Mouse (Mus musculus): ENCODE results near the gene Agap1. TPM values are rescaled to one million over a fixed set of nuclear protein-coding genes. Genes with fewer than 3 reads are reported as not detected.

The Agap1 gene
- polyA plus RNA-seq (2016; fragmentation: Nextera tagmentation; extraction: Ambion mirVana), result 18.6 and 27.2 TPM in 2 replicates

GRCm38 (mm10) chr1:89454196-89455123 is at the start of gene Agap1:
Gene Agap1, plus strand, starts transcription at chr1:89454806.
- H3K27me3 ChIP-seq (ENCODE audit: insufficient read depth, poor library complexity, severe bottlenecking), result peaks cover 11% of the 10 kb centered on the region; the same call in 1 of the 2 replicates
- DNase-seq (ENCODE audit: low spot score), result peak; percentile 93
- WGBS, result under 1% methylated on average over 117 of the region's 118 CpGs
- peaks cover 13% of the 10 kb centered on the region; the same call in 1 of the 2 replicates for H3K9me3 ChIP-seq
- H3K36me3 ChIP-seq, result peaks cover 11% of the 10 kb centered on the region
- peaks cover 41% of the 10 kb centered on the region for H3K4me1 ChIP-seq (replicated peaks)
- H3K4me3 ChIP-seq, result peak within 1 kb of the TSS; percentile 89
- H3K27ac ChIP-seq, result peak within 1 kb of the TSS; percentile 97

GRCm38 (mm10) chr1:89405991-89406390 is 48.6 kb upstream of the Agap1 start:
- 67% methylated on average over 6 of the region's 6 CpGs for WGBS
- Histone ChIP-seq H3K4me1 (replicated peaks) (peaks cover 15% of the 10 kb centered on the region), H3K27ac (no peak overlapping the region), H3K36me3 (no peaks in the 10 kb centered on the region), H3K9me3 (peaks cover 9% of the 10 kb centered on the region; the same call in 1 of the 2 replicates), H3K27me3 (ENCODE audit: insufficient read depth, poor library complexity, severe bottlenecking) (peaks cover 40% of the 10 kb centered on the region), H3K4me3 (no peak overlapping the region)
- DNase-seq (ENCODE audit: low spot score), result peak; percentile 6

- 86% methylated on average over 8 of the region's 8 CpGs for WGBS
- peaks cover 44% of the 10 kb centered on the region for H3K27me3 ChIP-seq (ENCODE audit: insufficient read depth, poor library complexity, severe bottlenecking)
Observed at GRCm38 (mm10) chr1:89407986-89408385, 46.6 kb upstream of the Agap1 start.

DNA sequence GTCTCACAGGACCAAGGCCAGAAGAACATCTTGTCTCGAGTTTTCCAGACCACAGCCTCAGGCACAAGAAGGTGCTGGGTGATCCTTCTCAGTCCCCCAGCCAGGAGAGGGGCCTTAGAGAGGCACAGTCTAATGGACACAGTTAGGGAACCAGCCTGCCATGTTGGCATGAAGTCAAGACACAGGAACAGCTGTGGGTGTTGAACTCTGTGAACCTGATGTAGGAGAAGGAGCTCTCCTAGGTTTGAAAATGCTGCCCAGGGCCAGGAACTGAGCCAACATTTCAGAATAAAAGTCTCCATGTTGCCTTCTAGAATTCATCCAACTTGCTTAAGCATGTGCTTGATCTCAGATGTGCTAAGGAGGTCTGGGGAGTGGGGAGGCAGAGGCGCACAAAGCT is 41.5 kb upstream of the Agap1 start:
- WGBS, result 90% methylated on average over 2 of the region's 2 CpGs
- H3K36me3 ChIP-seq, result no peaks in the 10 kb centered on the region
- no peak overlapping the region for H3K4me3 ChIP-seq
- peaks cover 22% of the 10 kb centered on the region for H3K27me3 ChIP-seq (ENCODE audit: insufficient read depth, poor library complexity, severe bottlenecking)
- H3K4me1 ChIP-seq (replicated peaks), result peaks cover 19% of the 10 kb centered on the region
- H3K9me3 ChIP-seq, result 0 out of 2 replicates have a peak, but pooled peaks cover under 1% of the 10 kb centered on the region
- no peak for DNase-seq (ENCODE audit: low spot score)
- H3K27ac ChIP-seq, result no peak overlapping the region

More at GRCm38 (mm10) chr1:89407986-89408385, 46.6 kb upstream of the Agap1 start:
- no peak overlapping the region for H3K4me3 ChIP-seq
- no peaks in the 10 kb centered on the region for H3K36me3 ChIP-seq
- peaks cover 10% of the 10 kb centered on the region for H3K4me1 ChIP-seq (replicated peaks)
- no peak overlapping the region for H3K27ac ChIP-seq
- peaks cover 6% of the 10 kb centered on the region; the same call in 1 of the 2 replicates for H3K9me3 ChIP-seq
- DNase-seq (ENCODE audit: low spot score), result no peak

- peaks cover 22% of the 10 kb centered on the region for H3K27me3 ChIP-seq (ENCODE audit: insufficient read depth, poor library complexity, severe bottlenecking)
- H3K27ac ChIP-seq, result no peak overlapping the region
- H3K9me3 ChIP-seq, result no peaks in the 10 kb centered on the region
- no peaks in the 10 kb centered on the region for H3K36me3 ChIP-seq
- H3K4me3 ChIP-seq, result no peak overlapping the region
- H3K4me1 ChIP-seq (replicated peaks), result peaks cover 19% of the 10 kb centered on the region
- whole genome bisulfite sequencing, result 78% methylated on average over 9 of the region's 9 CpGs
- no peak for DNase-seq (ENCODE audit: low spot score)
Observed at GRCm38 (mm10) chr1:89414563-89414962, 40.0 kb upstream of the Agap1 start.

DNA sequence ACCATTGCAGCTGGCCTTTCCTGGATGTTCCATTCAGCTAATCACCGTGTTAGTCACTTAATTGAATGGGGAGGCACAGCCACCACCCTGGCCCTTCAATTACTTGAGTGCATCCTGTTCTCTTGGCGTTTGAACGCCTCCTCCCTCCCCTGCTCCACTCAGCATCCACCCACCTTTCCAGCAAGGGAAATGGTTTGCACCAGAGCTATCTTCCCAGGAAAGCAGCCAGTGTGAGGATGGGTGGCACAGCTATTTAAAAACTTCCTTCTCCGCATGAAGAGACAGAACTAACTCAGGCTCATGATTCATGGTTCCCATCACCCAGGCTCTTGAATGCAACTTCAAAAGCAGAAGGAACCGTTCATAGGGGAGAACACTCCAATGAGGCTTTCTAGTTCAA is 37.7 kb upstream of the Agap1 start:
- H3K36me3 ChIP-seq, result no peaks in the 10 kb centered on the region
- no peak overlapping the region for H3K4me3 ChIP-seq
- H3K9me3 ChIP-seq, result no peaks in the 10 kb centered on the region
- 61% methylated on average over 5 of the region's 5 CpGs for WGBS
- peaks cover 15% of the 10 kb centered on the region for H3K27me3 ChIP-seq (ENCODE audit: insufficient read depth, poor library complexity, severe bottlenecking)
- H3K4me1 ChIP-seq (replicated peaks), result peaks cover 26% of the 10 kb centered on the region
- DNase-seq (ENCODE audit: low spot score), result no peak
- H3K27ac ChIP-seq, result no peak overlapping the region

DNA sequence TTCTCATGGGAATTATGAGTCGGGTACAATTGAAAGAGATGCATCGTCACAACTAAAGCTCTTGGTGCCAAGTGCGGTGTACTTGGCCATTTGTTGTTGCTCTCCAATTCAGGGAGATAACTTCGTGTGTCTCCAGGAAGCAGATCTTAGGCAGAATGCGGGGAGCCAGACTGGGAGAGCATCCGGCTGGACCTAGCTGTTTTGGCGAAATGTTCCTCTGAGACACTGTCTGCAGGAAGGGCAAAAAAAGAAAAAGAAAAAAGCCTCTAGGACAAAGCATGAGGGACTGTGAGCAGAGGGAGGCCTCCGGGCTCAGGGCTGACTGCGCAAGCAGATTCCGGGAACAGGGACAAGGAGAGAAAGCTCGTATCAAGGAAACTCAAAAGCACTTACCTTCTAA is 34.0 kb upstream of the Agap1 start:
- H3K4me1 ChIP-seq (replicated peaks), result peaks cover 13% of the 10 kb centered on the region
- 77% methylated on average over 11 of the region's 11 CpGs for WGBS
- no peaks in the 10 kb centered on the region for H3K36me3 ChIP-seq
- no peaks in the 10 kb centered on the region for H3K9me3 ChIP-seq
- H3K4me3 ChIP-seq, result no peak overlapping the region
- H3K27me3 ChIP-seq (ENCODE audit: insufficient read depth, poor library complexity, severe bottlenecking), result 0 out of 2 replicates have a peak, but pooled peaks cover 4% of the 10 kb centered on the region
- H3K27ac ChIP-seq, result no peak overlapping the region
- DNase-seq (ENCODE audit: low spot score), result no peak

DNA sequence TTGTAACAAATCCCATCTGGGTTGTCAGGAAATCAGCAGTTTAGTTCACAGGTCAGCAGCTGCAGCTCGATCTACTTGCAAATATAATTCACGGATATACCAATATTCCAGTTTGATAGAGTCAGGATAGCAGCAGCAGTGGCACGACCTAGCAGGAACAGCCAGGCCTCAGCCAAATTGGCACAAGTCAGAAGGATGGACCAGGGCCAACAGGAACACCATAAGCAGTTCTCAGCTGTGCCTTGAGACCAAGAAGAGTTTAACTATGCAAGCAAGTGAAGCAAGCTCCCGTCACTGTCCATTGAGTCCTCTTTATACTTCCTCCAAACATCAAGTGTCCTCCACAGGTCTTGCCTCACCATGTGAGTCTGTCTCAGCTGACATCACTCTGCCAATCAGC is 33.2 kb upstream of the Agap1 start:
- H3K27me3 ChIP-seq (ENCODE audit: insufficient read depth, poor library complexity, severe bottlenecking), result 0 out of 2 replicates have a peak, but pooled peaks cover 3% of the 10 kb centered on the region
- no peak for DNase-seq (ENCODE audit: low spot score)
- no peak overlapping the region for H3K27ac ChIP-seq
- H3K36me3 ChIP-seq, result no peaks in the 10 kb centered on the region
- H3K4me3 ChIP-seq, result no peak overlapping the region
- 82% methylated on average over 4 of the region's 4 CpGs for WGBS
- H3K9me3 ChIP-seq, result no peaks in the 10 kb centered on the region
- peaks cover 12% of the 10 kb centered on the region for H3K4me1 ChIP-seq (replicated peaks)

DNA sequence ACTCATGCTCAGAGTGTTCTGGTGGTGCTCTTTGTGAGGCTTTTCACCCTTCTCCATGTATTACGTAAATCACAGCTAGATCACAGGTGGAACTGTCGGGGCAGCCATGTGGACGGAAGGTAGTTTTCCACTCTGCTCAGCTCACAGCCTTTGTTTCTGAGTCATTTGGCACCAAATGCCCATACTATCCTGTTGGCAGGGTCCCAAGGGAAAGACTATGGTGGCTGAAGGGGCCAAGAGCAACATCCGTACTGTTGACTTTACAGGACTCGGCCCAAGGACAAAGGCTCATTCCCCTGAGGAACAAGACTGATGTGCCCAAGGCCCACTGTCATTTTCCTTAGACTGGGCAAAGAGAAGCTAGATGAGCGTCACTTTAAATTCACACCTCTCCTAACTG is 30.0 kb upstream of the Agap1 start:
- Histone ChIP-seq H3K9me3 (0 out of 2 replicates have a peak, but pooled peaks cover 3% of the 10 kb centered on the region), H3K27me3 (ENCODE audit: insufficient read depth, poor library complexity, severe bottlenecking) (peaks cover 5% of the 10 kb centered on the region; the same call in 1 of the 2 replicates), H3K4me1 (replicated peaks) (peaks cover 7% of the 10 kb centered on the region; the same call in 1 of the 2 replicates), H3K27ac (no peak overlapping the region), H3K4me3 (no peak overlapping the region), H3K36me3 (no peaks in the 10 kb centered on the region)
- WGBS, result 89% methylated on average over 6 of the region's 6 CpGs
- no peak for DNase-seq (ENCODE audit: low spot score)

DNA sequence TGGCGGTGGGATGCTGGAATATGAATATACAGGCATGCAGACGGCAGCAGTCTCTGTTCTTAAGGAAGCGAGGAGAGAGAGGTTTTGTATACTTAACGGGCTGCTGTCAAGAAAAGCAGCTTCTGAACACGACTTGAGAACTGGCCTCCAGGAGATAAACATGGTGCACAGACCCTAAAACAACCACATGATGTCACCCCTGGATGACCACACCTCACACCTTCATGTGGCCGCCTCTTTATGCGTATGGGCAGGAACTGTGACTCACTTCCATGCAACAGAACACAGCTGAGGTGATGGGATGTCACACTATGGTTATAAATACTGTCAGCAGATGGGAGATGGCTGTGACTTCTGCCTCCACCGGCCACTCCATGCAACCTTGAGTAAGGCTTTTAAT is 28.5 kb upstream of the Agap1 start:
- Histone ChIP-seq H3K36me3 (no peaks in the 10 kb centered on the region), H3K27ac (no peak overlapping the region), H3K4me1 (replicated peaks) (peaks cover 10% of the 10 kb centered on the region), H3K27me3 (ENCODE audit: insufficient read depth, poor library complexity, severe bottlenecking) (peaks cover 5% of the 10 kb centered on the region; the same call in 1 of the 2 replicates), H3K9me3 (0 out of 2 replicates have a peak, but pooled peaks cover 5% of the 10 kb centered on the region), H3K4me3 (no peak overlapping the region)
- DNase-seq (ENCODE audit: low spot score), result no peak
- WGBS, result 88% methylated on average over 8 of the region's 8 CpGs

DNA sequence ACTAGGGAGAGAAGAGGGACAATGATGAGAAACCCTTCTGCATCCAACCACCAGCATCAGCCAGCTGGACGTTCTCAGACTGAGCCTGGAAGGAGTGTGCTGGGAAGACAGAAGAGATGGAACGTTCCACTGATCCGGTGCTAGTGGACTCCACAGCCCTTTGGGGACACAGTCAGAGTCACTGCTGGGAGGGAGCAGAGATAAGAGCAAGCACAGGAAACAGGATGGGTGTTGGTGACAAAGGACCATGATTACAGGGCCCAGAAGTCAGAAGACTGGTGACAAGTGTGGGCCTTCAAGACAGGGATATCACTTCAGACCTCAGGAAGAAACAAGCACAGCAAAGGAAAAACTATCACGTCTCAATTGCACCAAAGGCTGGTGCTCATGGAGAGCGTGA is 25.9 kb upstream of the Agap1 start:
- 0 out of 2 replicates have a peak, but pooled peaks cover 5% of the 10 kb centered on the region for H3K9me3 ChIP-seq
- no peak overlapping the region for H3K4me3 ChIP-seq
- H3K36me3 ChIP-seq, result no peaks in the 10 kb centered on the region
- no peak overlapping the region for H3K27ac ChIP-seq
- H3K27me3 ChIP-seq (ENCODE audit: insufficient read depth, poor library complexity, severe bottlenecking), result peaks cover 5% of the 10 kb centered on the region; the same call in 1 of the 2 replicates
- H3K4me1 ChIP-seq (replicated peaks), result peaks cover 10% of the 10 kb centered on the region
- no peak for DNase-seq (ENCODE audit: low spot score)
- WGBS, result 91% methylated on average over 5 of the region's 5 CpGs

DNA sequence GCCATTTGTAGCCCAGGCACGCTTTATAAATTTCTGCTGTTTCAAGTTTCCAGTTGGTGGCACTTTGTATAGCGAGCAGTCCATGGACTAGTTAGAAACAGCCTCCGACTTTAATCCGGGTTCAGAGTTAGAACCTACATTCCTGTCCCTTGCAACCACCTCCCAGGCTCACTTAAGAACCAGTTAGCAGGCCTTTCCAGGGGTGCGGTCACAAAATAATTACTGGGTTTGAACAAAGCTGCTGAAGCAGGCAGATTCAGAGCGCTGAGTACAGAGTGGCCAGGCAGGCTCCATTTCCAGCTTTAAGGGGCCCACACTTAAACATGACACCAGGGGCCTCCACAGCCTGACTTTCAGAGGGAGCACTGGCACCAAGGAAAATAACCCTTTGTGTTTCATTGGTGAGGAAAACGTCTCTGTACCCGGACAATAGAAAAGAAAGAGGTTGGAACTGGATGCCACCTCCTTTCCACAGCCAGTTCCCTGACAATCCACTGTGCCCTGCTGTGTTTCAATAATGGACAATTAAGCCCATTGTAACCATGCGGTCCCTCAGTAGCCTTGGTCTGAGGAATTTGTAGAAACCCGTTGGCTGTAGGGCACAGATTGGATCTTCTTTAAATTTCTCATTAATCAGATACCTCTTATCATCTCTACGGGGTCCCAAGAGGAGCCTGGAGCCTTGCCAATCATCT is 24.5 kb upstream of the Agap1 start:
- no peak overlapping the region for H3K4me3 ChIP-seq
- peaks cover 5% of the 10 kb centered on the region; the same call in 1 of the 2 replicates for H3K27me3 ChIP-seq (ENCODE audit: insufficient read depth, poor library complexity, severe bottlenecking)
- 58% methylated on average over 11 of the region's 11 CpGs for WGBS
- H3K9me3 ChIP-seq, result 0 out of 2 replicates have a peak, but pooled peaks cover 5% of the 10 kb centered on the region
- DNase-seq (ENCODE audit: low spot score), result no peak
- H3K27ac ChIP-seq, result peak overlapping the region; percentile 1; the same call in 1 of the 2 replicates
- H3K4me1 ChIP-seq (replicated peaks), result peaks cover 14% of the 10 kb centered on the region
- no peaks in the 10 kb centered on the region for H3K36me3 ChIP-seq

Measured in hindbrain, embryonic 10.5 days (tissue).